Mouse (Mus musculus) cerebellum, postnatal 14 days (tissue): ENCODE measurements at regions not wholly inside any gene's neighbourhood (a gene's known extent, or its start where the extent isn't known, plus 50 kb on each side); places are given as distances from the start of the nearest gene placed in this dataset.

Experiments
- DNase-seq, 2 experiments: peaks; one replicate each; pipeline ENCODE4 v3.0.0; 2021; ENCODE audit warnings: mixed read lengths in 2 of 2

DNA sequence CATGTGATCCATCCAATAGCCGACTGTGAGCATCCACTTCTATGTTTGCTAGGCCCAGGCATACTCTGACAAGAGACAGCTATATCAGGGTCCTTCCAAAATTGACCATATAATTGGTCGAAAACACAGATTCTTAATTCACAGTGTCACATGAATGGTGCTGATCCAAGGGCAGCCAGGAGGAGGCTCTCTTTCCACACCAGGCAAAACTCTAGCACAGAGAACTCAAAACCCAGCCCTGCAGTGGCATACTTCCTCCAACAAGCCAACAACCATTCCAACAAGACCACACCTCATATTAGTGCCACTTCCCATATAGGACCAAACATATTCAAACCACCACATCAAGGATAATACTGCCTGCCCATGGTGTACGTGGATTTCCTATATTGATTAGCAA, 68.1 kb upstream of the Tas2r118 start:
- DNase-seq = no peak

DNA sequence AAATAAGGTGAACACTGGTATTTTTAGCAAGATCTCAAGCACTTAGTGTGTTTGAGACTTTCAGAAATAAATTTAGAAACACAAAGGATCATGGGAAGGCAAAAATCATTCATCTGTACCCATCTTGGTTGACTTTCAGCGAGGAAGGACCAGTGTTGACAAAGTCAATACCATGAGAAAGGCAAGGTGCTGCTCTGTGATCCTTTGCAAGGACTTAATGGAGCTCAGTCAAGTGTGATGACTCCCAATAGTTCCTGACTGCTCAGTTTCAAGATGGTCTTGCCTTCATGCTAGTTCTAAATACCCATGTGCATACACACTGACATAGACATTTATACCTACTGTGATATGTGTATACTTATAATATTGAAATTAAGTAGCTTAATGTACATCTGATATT, 56.5 kb upstream of the Tas2r118 start:
- DNase-seq = no peak

DNA sequence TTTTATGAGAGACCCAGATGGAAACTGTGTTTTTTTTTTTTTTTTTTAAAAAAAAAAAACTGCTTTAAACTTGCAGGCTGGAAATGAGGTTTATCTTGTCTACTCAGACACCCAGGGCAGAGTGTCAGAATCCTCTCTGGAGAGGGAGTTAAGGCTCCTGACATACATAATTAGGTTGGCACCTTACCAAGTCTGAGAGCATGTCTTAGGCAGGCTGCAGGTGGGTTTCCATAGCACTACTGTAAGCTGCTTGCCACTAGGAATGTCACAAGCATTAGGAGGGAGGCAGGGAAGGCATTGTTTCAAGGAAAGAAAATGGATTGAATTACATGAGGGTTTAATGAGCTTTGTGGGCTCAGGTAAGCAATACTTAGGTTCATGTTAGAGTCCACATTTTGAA, 55.9 kb upstream of the Tas2r118 start:
- DNase-seq = peak; percentile 11 to 16
